Mouse (Mus musculus) limb, embryonic 12.5 days (tissue): Measurements from ENCODE around the gene Snx5. TPM values are rescaled to one million over a fixed set of nuclear protein-coding genes. Genes with fewer than 3 reads are reported as not detected.

Experiments used
- ATAC-seq: fragments of 200-750 bp; cut with Nextera tagmentation; 2 replicates; pipeline ENCODE4 v1.8.0; 2017; ENCODE audit warnings: low read depth, moderate TSS enrichment; ENCODE audit not compliant: insufficient number of reproducible peaks, insufficient read depth, low FRiP score, low TSS enrichment
- H3K27ac ChIP-seq: fragments of 300-500 bp; sonication (generic); 2 replicates; pipeline ENCODE4 v1.5.1; 2016; ENCODE audit warnings: mild to moderate bottlenecking, moderate library complexity
- H3K27me3 ChIP-seq: fragments of 300-500 bp; sonication (generic); 2 replicates; pipeline ENCODE4 v1.6.1; 2016; ENCODE audit warnings: mild to moderate bottlenecking, moderate library complexity
- H3K36me3 ChIP-seq: fragments of 300-500 bp; sonication (generic); 2 replicates; pipeline ENCODE4 v1.6.1; 2016; ENCODE audit warnings: mild to moderate bottlenecking, moderate library complexity
- H3K4me1 ChIP-seq: fragments of 300-500 bp; sonication (generic); replicated peaks from 2 replicates; pipeline ENCODE4 v1.6.1; 2016
- H3K4me2 ChIP-seq: fragments of 300-500 bp; sonication (generic); 2 replicates; pipeline ENCODE4 v1.6.1; 2016; ENCODE audit warnings: mild to moderate bottlenecking, moderate library complexity
- H3K4me3 ChIP-seq: fragments of 300-500 bp; sonication (generic); replicated peaks from 2 replicates; pipeline ENCODE4 v1.5.1; 2016; ENCODE audit warnings: mild to moderate bottlenecking
- H3K9ac ChIP-seq: fragments of 300-500 bp; sonication (generic); replicated peaks from 2 replicates; pipeline ENCODE4 v1.6.1; 2016; ENCODE audit warnings: mild to moderate bottlenecking, moderate library complexity
- H3K9me3 ChIP-seq: fragments of 300-500 bp; sonication (generic); 2 replicates; pipeline ENCODE4 v1.6.1; 2016; ENCODE audit warnings: mild to moderate bottlenecking, moderate library complexity
- WGBS: fragments of 180-500 bp; shearing (Covaris S2); methylation state at CpG from one replicate; pipeline ENCODE4 v1.1.7; 2016; 5-methylcytosine and 5-hydroxymethylcytosine counted together
- polyA plus RNA-seq: library from polyadenylated mRNA; unstranded; fragments of >200 nt; fragmentation: Nextera tagmentation; extraction: Ambion mirVana; gene quantifications from 2 replicates; pipeline ENCODE4 v1.2.1, GENCODE M21; 2016

Gene Snx5
- polyA plus RNA-seq, 1 experiment from 2014 or later: 145 TPM

DNA sequence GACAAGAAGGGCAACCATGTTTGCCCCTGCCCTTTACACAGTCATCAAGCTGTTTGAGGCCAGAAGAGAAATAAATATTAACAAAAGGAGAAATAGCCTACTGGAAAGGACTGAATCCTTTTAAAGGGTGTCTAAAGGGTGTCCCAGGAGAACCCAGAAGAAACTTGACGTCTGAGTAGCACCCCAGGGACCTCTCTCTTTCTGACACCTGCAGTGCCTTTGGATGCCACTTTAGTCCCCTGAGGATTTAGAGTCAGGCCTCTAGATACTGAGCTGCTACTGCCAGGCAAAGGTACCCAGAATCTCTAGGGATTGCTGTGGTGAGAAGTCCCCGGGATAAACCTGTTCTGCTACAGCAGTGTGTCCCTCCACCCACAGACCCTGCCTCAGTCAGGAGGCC, 31.4 kb downstream of the Snx5 start:
- no peak for ATAC-seq
- H3K9ac ChIP-seq: no peak overlapping the region
- no peaks in the 10 kb centered on the region for H3K36me3 ChIP-seq
- no peak overlapping the region for H3K4me2 ChIP-seq
- WGBS: 73% methylated on average over 2 of the region's 2 CpGs
- H3K4me1 ChIP-seq: peaks cover 28% of the 10 kb centered on the region
- H3K9me3 ChIP-seq: no peaks in the 10 kb centered on the region
- no peak overlapping the region for H3K27ac ChIP-seq
- H3K4me3 ChIP-seq: no peak overlapping the region
- H3K27me3 ChIP-seq: no peaks in the 10 kb centered on the region

DNA sequence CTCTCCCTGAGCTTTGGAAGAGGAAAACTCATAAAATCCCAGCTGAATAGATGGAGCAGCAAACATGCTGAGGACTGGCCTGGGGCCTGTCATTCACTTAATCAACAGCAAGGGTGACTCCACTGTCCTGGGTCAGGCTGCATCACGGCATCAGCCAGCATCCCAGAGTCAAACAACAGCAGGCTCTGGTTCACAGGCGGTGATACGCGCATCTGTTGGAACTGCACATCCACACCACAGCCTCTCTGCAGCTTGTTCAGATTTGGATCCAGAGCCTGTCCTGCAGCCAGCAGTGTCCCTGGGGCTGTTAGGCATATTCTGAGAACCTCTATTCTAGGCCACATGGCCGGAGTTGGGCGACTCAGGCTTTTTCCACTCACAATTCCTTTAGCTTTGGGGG, 32.4 kb downstream of the Snx5 start:
- Histone ChIP-seq H3K27ac (no peak overlapping the region), H3K4me3 (no peak overlapping the region), H3K4me2 (no peak overlapping the region), H3K4me1 (peaks cover 28% of the 10 kb centered on the region), H3K36me3 (no peaks in the 10 kb centered on the region), H3K27me3 (no peaks in the 10 kb centered on the region), H3K9ac (no peak overlapping the region), H3K9me3 (no peaks in the 10 kb centered on the region)
- no peak for ATAC-seq
- 83% methylated on average over 6 of the region's 6 CpGs for WGBS

DNA sequence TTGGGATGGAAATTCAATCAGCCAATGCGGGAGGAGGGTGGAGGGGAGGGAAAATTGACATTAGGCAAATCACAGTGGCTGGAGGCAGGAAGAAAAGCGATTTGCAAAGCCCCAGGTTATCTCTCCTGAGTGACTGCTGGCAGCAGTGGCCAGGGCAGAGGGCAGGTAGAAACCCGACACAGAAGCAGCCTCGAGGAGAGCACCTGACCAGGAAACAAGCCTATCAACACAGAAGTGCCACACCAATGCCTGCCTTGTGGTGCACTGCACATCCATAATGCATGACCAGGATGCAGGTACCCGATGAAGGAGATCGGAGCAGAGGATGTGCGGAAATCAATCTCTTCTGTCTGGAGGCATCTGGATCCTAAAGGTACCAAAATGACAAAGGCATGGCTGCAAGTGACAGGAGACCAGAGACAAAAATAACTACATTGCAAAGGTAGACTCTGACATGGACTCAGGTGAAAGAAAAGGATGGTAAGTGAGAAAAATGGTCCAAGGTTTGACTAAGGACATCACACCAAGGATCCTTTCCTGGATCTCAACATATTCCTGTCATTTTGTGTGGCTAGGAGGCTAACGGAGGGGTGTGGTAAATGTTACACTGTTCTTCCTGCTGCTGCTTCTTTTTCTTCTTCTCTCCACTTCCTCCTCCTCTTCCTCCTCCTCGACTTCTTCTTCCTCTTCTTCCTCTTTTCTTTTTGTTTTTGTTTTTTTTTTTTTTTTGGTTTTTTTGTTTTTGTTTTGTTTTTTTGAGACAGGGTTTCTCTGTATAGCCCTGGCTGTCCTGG, 33.7 kb downstream of the Snx5 start:
- ATAC-seq: no peak
- no peak overlapping the region for H3K4me2 ChIP-seq
- no peak overlapping the region for H3K27ac ChIP-seq
- H3K9me3 ChIP-seq: no peaks in the 10 kb centered on the region
- no peak overlapping the region for H3K9ac ChIP-seq
- H3K4me3 ChIP-seq: no peak overlapping the region
- H3K36me3 ChIP-seq: no peaks in the 10 kb centered on the region
- WGBS: 63% methylated on average over 9 of the region's 9 CpGs
- H3K4me1 ChIP-seq: peaks cover 28% of the 10 kb centered on the region
- H3K27me3 ChIP-seq: no peaks in the 10 kb centered on the region

DNA sequence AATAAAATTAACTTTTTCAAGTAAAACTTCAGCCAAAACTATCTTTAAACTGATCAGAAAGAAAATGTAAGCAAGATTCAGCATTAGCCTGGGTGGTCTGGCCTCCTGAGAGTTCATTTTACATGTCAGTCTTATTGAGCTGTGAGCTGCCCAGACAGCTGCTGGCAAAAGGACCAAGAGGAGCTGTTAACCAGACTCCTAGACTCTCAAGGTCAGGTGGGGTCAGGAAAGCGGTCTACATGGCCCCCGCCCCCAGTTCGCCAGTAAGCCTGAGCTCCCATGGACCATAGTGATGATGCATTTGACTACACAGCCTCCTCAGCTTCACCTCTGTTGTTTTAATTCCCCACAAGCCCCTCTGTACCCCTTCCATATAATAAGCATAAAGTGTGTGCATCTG, 34.9 kb downstream of the Snx5 start:
- Histone ChIP-seq H3K9me3 (no peaks in the 10 kb centered on the region), H3K27me3 (no peaks in the 10 kb centered on the region), H3K36me3 (no peaks in the 10 kb centered on the region), H3K9ac (no peak overlapping the region), H3K27ac (0 out of 2 replicates have a peak overlapping the region, but pooled peaks have one; percentile 4), H3K4me1 (peaks cover 24% of the 10 kb centered on the region), H3K4me2 (no peak overlapping the region), H3K4me3 (no peak overlapping the region)
- 48% methylated on average over 3 of the region's 3 CpGs for WGBS
- ATAC-seq: peak; percentile 48; the same call in 1 of the 2 replicates

DNA sequence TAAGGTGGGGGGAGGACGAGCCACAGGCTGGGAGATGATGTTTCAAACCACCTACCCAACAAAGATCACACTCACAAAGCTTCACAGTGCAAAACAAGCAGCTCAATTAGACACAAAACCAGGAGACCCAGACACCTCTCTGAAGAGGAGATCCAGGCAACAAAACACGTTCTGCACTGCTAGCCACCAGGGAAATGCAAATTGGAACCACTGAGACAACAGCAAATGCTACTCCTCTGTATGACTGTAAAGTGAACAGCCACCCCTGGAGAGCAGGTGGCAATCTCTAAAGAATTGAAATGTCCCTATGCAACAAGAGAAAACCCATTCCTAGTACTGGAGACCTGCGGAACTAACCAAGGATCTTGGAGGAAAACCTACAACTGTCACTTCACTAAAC, 37.2 kb downstream of the Snx5 start:
- ATAC-seq: no peak
- Histone ChIP-seq H3K9ac (no peak overlapping the region), H3K4me2 (no peak overlapping the region), H3K27ac (no peak overlapping the region), H3K27me3 (no peaks in the 10 kb centered on the region), H3K9me3 (no peaks in the 10 kb centered on the region), H3K36me3 (no peaks in the 10 kb centered on the region), H3K4me1 (peaks cover 20% of the 10 kb centered on the region), H3K4me3 (no peak overlapping the region)
- WGBS: 73% methylated on average over 3 of the region's 3 CpGs

DNA sequence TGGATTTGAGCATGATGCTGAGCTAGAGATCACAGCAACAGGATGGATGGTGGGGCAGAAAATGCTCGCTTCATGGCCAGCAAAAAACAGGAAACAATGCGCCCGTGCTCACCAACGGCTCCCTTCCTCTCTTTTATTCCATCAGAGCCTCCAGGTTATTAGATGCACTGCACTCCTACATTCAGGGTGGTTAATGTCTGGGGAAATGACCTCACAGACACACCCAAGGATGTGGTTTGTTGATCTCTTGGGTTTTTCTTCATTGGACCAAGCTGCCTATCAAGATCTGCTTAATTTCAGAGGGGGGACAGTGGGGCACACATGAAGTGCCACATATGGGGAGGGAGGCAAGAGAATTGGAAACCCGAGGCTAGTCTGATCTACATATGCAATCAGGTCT, 39.6 kb downstream of the Snx5 start:
- peaks cover 10% of the 10 kb centered on the region for H3K4me1 ChIP-seq
- peaks cover 5% of the 10 kb centered on the region for H3K9me3 ChIP-seq
- no peak for ATAC-seq
- 76% methylated on average over 5 of the region's 5 CpGs for WGBS
- H3K36me3 ChIP-seq: no peaks in the 10 kb centered on the region
- H3K4me3 ChIP-seq: no peak overlapping the region
- no peak overlapping the region for H3K27ac ChIP-seq
- no peaks in the 10 kb centered on the region for H3K27me3 ChIP-seq
- no peak overlapping the region for H3K4me2 ChIP-seq
- no peak overlapping the region for H3K9ac ChIP-seq

DNA sequence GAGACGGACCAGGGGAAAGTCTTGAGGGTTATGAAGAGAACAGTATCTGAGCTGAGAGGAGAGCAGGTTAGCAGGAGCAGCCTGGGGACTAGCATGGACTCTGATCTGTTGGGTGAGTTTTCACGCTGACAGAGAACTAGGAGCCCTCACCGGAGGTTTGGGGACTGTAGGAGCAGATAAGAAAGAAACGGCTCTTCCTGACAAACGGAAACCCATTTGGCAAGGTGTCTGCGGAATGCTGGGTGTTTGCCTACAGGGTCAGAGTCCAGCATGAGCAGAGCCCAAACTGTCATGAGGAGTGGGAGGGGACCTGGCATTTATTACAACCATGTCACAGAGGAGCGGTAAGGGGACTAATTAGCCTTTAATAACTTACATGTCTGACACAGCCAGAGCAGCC, 40.2 kb downstream of the Snx5 start:
- no peak overlapping the region for H3K4me2 ChIP-seq
- peaks cover 5% of the 10 kb centered on the region for H3K9me3 ChIP-seq
- H3K4me1 ChIP-seq: peaks cover 4% of the 10 kb centered on the region; the same call in 1 of the 2 replicates
- H3K27me3 ChIP-seq: no peaks in the 10 kb centered on the region
- no peak overlapping the region for H3K27ac ChIP-seq
- no peak for ATAC-seq
- H3K36me3 ChIP-seq: no peaks in the 10 kb centered on the region
- H3K4me3 ChIP-seq: no peak overlapping the region
- WGBS: 43% methylated on average over 7 of the region's 7 CpGs
- no peak overlapping the region for H3K9ac ChIP-seq

DNA sequence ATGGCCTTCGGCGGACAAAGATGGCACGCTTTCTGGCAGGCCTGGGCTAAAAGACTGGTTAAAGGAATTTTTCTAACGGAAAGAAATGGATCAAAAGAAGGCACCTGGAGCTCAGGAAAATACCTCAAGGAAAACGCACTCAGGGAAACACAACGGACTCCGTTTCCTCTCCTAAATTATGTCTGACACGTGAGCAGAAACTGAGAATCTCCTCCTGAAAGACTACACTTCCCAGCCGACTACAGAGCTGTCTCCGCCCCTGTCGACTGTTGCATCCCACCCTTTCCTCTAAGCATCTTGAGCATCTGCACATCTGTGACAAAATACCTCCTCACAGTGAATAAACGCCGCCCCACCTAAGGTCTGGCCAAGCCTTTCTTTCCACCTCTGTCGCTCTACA, 41.1 kb downstream of the Snx5 start:
- no peak for ATAC-seq
- H3K4me2 ChIP-seq: no peak overlapping the region
- no peak overlapping the region for H3K9ac ChIP-seq
- no peak overlapping the region for H3K4me3 ChIP-seq
- 84% methylated on average over 14 of the region's 14 CpGs for WGBS
- no peaks in the 10 kb centered on the region for H3K36me3 ChIP-seq
- no peaks in the 10 kb centered on the region for H3K27me3 ChIP-seq
- H3K4me1 ChIP-seq: peaks cover 4% of the 10 kb centered on the region; the same call in 1 of the 2 replicates
- H3K9me3 ChIP-seq: peaks cover 5% of the 10 kb centered on the region
- H3K27ac ChIP-seq: no peak overlapping the region

DNA sequence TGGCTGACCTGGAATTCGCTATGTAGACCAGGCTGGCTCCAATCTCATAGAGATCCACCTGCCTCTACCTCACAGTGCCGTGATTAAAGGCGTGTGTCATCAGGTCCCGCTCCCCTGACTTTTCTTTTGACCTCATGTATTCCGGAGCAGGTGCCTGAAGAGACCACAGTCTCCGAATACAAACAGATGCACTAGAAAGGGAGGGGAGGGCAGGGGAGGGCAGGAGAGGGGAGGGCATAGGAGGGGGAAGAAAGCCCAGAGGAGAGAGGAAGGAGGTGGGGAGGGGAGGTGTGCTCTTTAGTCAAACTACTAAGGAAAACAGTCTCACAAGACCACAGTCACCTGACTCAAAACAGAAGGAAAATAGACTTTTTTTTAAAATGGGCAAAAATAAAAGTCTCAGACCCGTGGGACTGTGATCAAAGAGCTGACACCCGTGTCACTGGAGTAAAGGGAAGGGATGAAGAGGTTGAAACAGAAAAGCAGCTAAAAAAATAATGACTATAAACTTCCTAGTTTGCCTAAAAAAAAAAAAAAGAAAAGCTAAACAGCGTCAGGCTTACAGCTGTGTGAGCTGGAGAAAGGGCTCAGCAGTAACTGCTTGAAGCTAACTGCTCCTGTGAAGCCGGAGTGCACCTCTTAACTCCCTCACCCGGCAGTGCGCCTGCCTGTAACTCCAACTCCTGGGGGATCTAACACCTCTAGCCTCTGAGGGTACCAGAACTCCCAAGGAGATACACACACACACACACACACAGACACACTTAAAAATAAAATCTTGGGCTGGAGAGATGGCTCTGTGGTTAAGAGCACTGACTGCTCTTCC, 42.0 kb downstream of the Snx5 start:
- 80% methylated on average over 12 of the region's 12 CpGs for WGBS
- Histone ChIP-seq H3K4me3 (no peak overlapping the region), H3K27ac (no peak overlapping the region), H3K4me1 (peaks cover 11% of the 10 kb centered on the region; the same call in 1 of the 2 replicates), H3K9me3 (peaks cover 5% of the 10 kb centered on the region), H3K4me2 (no peak overlapping the region), H3K36me3 (no peaks in the 10 kb centered on the region), H3K9ac (no peak overlapping the region), H3K27me3 (no peaks in the 10 kb centered on the region)
- ATAC-seq: no peak

DNA sequence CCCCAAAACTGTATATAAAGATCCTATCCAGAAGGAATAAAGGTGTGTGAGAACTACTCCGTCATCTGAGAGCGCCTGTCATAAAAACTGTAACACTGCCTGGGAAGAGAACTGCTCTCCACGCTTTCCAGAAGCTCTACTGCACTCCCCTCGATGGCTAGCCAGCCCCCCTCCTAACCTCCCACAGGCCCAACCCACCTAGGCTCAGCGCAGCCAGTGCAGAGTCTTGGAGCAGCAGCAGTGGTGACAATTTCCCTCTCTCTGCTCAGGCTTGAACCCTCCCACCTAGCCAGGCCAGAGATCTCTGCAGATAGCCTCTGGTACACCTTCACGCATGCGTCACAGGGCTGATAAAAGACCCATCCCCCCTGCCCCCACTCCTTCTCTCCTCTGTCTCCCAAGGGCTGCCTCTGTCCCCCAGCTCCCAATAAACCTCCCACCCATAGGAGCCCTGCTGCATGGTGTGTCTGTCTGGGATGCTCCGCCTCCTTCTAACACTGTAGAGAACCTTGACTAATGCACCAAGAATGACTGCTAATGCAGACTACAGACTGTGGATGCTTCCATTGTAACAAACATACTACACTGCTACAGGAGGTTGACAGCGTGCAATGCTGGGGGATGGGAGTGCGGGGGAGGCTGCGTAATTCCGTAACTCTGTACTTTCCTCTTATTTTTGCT, 43.7 kb downstream of the Snx5 start:
- Histone ChIP-seq H3K4me1 (peaks cover 15% of the 10 kb centered on the region; the same call in 1 of the 2 replicates), H3K4me2 (no peak overlapping the region)

DNA sequence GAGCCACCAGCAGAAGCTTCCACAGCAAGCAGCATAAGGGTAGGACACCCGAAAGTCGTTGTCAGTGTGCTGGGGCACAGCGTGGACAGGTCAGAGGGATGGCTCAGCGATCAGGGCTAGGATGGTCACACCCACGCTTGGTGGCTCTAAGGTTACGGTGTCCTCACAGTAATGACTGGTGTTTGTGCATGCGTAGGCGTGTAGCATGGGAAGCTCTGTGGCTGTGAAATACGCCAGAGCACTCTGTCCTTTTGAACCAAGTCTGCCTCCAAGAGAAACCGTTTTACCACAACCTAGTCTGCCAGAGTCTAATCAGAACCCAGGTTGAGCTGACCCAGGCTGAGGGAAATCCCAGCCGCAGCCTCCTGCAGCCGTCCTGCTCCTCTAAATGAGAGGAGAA, 46.4 kb downstream of the Snx5 start:
- H3K9ac ChIP-seq: no peak overlapping the region
- WGBS: 52% methylated on average over 12 of the region's 12 CpGs
- peaks cover 10% of the 10 kb centered on the region; the same call in 1 of the 2 replicates for H3K4me1 ChIP-seq
- peaks cover 8% of the 10 kb centered on the region for H3K9me3 ChIP-seq
- no peak overlapping the region for H3K27ac ChIP-seq
- H3K4me2 ChIP-seq: peak overlapping the region; percentile 23
- no peaks in the 10 kb centered on the region for H3K36me3 ChIP-seq
- ATAC-seq: no peak
- no peak overlapping the region for H3K4me3 ChIP-seq
- no peaks in the 10 kb centered on the region for H3K27me3 ChIP-seq

More for the DNA sequence above, 43.7 kb downstream of the Snx5 start:
- H3K27ac ChIP-seq: no peak overlapping the region
- H3K9me3 ChIP-seq: peaks cover 5% of the 10 kb centered on the region
- no peak overlapping the region for H3K9ac ChIP-seq
- no peak; the same call in 1 of the 2 replicates for ATAC-seq
- no peak overlapping the region for H3K4me3 ChIP-seq
- WGBS: 85% methylated on average over 12 of the region's 12 CpGs
- H3K36me3 ChIP-seq: no peaks in the 10 kb centered on the region
- no peaks in the 10 kb centered on the region for H3K27me3 ChIP-seq
